Mouse (Mus musculus) embryonic facial prominence, embryonic 14.5 days (tissue): ENCODE measurements around the gene Rsph14. TPM values are rescaled to one million over a fixed set of nuclear protein-coding genes. Genes with fewer than 3 reads are reported as not detected.

ENCODE experiments used
- ATAC-seq: fragments of 200-750 bp; cut with Nextera tagmentation; 2 replicates; pipeline ENCODE4 v1.8.0; 2017; ENCODE audit warnings: low read depth, moderate number of reproducible peaks, moderate TSS enrichment
- DNase-seq: peaks from one replicate; pipeline ENCODE4 v3.0.0-alpha.2; 2015; ENCODE audit warnings: low spot score
- H3K27ac ChIP-seq: fragments of 300-500 bp; sonication (generic); replicated peaks from 2 replicates; pipeline ENCODE4 v1.5.1; 2014; ENCODE audit warnings: low read depth, mild to moderate bottlenecking, low read length, moderate library complexity
- H3K27me3 ChIP-seq: fragments of 300-500 bp; sonication (generic); replicated peaks from 2 replicates; pipeline ENCODE4 v1.6.1; 2014; ENCODE audit warnings: low read length; ENCODE audit not compliant: control insufficient read depth, insufficient read depth
- H3K36me3 ChIP-seq: fragments of 300-500 bp; sonication (generic); 2 replicates; pipeline ENCODE4 v1.6.1; 2014; ENCODE audit warnings: low read length, mixed read lengths; ENCODE audit not compliant: control insufficient read depth, insufficient read depth
- H3K4me1 ChIP-seq: fragments of 300-500 bp; sonication (generic); 2 replicates; pipeline ENCODE4 v1.6.1; 2014; ENCODE audit warnings: antibody characterized with exemption, low read length; ENCODE audit not compliant: control insufficient read depth, insufficient read depth
- H3K4me2 ChIP-seq: fragments of 300-500 bp; sonication (generic); 2 replicates; pipeline ENCODE4 v1.6.1; 2014; ENCODE audit warnings: low read depth, mild to moderate bottlenecking, low read length, moderate library complexity, mixed read lengths
- H3K4me3 ChIP-seq: fragments of 300-500 bp; sonication (generic); 2 replicates; pipeline ENCODE4 v1.5.1; 2014; ENCODE audit warnings: low read depth, mild to moderate bottlenecking, low read length
- H3K9ac ChIP-seq: fragments of 300-500 bp; sonication (generic); 2 replicates; pipeline ENCODE4 v1.6.1; 2014; ENCODE audit warnings: low read depth, mild to moderate bottlenecking, low read length, moderate library complexity, mixed read lengths
- H3K9me3 ChIP-seq: fragments of 300-500 bp; sonication (generic); 2 replicates; pipeline ENCODE4 v1.6.1; 2016; ENCODE audit warnings: low read length; ENCODE audit not compliant: control insufficient read depth
- WGBS: fragments of 180-500 bp; shearing (Covaris S2); extraction: QIAGEN DNeasy Blood & Tissue Kit; methylation state at CpG from one replicate; pipeline ENCODE4 v1.1.7; 2014; 5-methylcytosine and 5-hydroxymethylcytosine counted together
- polyA plus RNA-seq: library from polyadenylated mRNA; unstranded; fragments of >200 nt; fragmentation: Nextera tagmentation; extraction: Ambion mirVana; gene quantifications from 2 replicates; pipeline ENCODE4 v1.2.1, GENCODE M21; 2014

Rsph14 gene
- polyA plus RNA-seq, 1 experiment from 2014 or later = 2.4 TPM

DNA sequence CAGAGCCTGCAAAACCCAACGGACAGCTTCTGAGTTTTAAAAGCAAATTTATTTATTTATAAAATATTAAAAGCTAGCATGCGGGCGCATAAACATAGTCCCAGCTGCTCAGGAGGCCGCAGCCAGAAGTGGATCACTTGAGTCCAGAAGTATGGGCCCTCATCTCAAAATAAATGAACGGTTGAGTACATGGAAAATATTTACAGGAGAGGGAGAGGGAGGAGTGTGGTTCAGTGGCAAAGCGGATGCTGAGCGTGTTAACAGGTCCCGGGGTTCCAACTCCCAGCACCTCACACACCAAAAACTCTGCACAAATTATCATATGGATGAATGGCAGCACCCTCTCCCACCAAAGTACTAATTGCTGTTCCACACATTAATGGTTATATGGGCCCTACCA is 25.9 kb upstream of the Rsph14 start:
- WGBS = 83% methylated on average over 8 of the region's 8 CpGs
- no peak for DNase-seq

DNA sequence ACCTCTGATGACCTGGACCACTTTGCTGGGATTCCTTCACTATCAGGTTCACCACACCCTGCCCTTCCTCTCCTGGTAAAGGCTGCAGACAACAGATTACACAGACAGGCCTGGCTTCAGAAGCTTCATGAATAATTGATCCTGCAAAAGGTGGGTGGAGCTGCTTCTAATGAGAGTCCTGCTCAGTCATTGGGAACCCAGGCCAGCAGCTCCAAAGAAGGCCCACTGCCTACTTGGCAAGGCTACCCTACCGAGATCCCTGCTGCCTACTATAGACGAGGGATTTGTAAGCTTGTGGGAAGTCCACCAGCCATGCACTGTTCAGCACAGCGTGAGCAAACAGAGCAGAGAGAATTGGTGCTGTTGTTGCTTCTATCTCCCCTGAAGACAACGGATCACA is 23.9 kb upstream of the Rsph14 start:
- ATAC-seq = no peak
- no peak overlapping the region for H3K4me2 ChIP-seq
- WGBS = 17% methylated on average over 4 of the region's 4 CpGs
- H3K4me1 ChIP-seq = peaks cover 3% of the 10 kb centered on the region; the same call in 1 of the 2 replicates
- no peak for DNase-seq
- no peak overlapping the region for H3K27ac ChIP-seq
- H3K4me3 ChIP-seq = no peak overlapping the region
- no peaks in the 10 kb centered on the region for H3K27me3 ChIP-seq
- no peaks in the 10 kb centered on the region for H3K9me3 ChIP-seq
- no peaks in the 10 kb centered on the region for H3K36me3 ChIP-seq
- H3K9ac ChIP-seq = no peak overlapping the region

More for the DNA sequence above, 25.9 kb upstream of the Rsph14 start:
- Histone ChIP-seq H3K9ac (no peak overlapping the region), H3K4me3 (no peak overlapping the region), H3K4me1 (peaks cover 22% of the 10 kb centered on the region), H3K27me3 (no peaks in the 10 kb centered on the region), H3K36me3 (no peaks in the 10 kb centered on the region), H3K4me2 (no peak overlapping the region), H3K9me3 (no peaks in the 10 kb centered on the region), H3K27ac (no peak overlapping the region)
- ATAC-seq = no peak

DNA sequence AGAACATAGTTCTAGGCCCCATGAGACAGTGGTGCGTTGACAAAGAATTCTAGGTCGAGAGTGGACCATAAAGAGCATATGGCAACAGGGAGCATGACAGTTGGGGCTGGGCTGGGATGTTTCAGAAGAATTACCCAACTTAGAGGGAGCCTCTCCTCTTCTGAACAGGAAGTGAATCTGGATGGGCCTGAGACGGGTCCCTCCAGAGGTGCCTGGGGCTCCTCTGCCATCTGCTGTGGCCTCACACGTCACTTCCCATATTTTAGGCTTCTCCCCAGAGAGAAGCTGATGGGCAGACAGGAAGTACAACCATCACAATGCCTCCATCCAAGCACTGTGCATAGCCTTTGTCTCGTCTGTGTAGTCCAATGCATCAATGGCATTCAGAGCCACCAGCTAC is 23.3 kb upstream of the Rsph14 start:
- DNase-seq = no peak
- Histone ChIP-seq H3K4me1 (0 out of 2 replicates have a peak, but pooled peaks cover 3% of the 10 kb centered on the region), H3K4me2 (no peak overlapping the region), H3K27me3 (no peaks in the 10 kb centered on the region), H3K27ac (no peak overlapping the region), H3K36me3 (no peaks in the 10 kb centered on the region), H3K9ac (no peak overlapping the region), H3K4me3 (no peak overlapping the region), H3K9me3 (no peaks in the 10 kb centered on the region)
- no peak for ATAC-seq
- 50% methylated on average over 5 of the region's 5 CpGs for WGBS

DNA sequence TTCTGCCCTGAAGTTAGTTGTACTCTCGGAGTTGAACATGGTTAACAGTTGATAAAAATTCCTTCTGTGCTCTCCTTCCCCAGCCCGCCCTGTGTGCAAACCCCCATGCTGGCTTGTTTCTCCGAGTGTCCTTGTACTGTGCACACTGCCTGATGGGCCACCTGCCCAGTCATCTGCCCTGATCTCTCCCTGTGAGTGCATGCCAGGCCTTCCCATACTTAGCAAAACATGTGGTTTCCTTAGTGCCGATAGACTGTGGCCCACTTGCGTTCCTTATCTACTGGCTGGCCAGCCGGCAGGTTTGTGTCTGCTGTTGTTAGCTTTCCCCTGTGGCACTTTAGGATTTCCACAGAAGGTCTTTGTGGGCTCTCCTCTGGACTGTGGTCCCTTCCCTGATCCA is 21.7 kb upstream of the Rsph14 start:
- Histone ChIP-seq H3K36me3 (no peaks in the 10 kb centered on the region), H3K27ac (no peak overlapping the region), H3K9me3 (no peaks in the 10 kb centered on the region), H3K4me3 (no peak overlapping the region), H3K27me3 (no peaks in the 10 kb centered on the region), H3K9ac (no peak overlapping the region), H3K4me1 (no peaks in the 10 kb centered on the region), H3K4me2 (no peak overlapping the region)
- DNase-seq (no peak), ATAC-seq (no peak)
- WGBS = 46% methylated on average over 6 of the region's 6 CpGs

DNA sequence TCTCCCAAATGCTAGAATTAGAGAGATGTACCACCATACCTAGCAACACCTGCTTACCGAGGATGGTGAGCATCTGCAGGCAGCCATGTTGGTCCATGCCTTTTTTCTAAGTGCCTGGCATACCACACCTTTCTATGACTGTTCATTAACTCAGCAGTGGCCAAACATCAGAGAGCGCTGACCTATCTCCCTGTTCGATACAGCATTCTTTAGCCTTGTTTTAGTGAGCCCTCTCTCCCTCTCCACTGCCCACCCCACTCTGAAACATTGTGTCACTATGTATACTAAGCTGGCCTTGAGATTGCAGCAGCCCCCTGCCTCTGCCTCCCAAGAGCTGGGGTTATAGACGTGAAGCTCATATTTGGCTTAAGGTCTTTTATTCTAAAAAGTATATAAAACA is 21.3 kb upstream of the Rsph14 start:
- H3K4me3 ChIP-seq = no peak overlapping the region
- 82% methylated on average over 4 of the region's 4 CpGs for WGBS
- H3K4me2 ChIP-seq = no peak overlapping the region

DNA sequence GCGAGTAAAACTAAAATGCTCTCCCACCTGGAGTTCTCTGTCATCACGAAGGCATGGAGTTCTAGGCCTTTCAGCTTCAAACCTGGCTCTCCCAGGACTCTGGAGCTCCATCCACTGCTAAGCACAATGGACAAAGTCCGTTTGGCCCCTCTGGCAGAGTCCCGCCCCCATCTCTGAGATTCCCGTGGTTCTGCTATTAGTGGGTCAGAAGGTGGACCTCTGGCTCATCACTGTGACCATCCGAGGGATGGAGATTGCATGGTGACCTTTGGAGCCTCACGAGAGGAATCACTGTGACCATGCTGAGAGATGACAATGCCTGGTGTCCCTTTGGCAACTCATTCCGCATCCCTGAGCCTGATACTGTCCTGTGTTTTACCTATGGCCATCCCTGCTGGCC is 20.5 kb upstream of the Rsph14 start:
- Histone ChIP-seq H3K36me3 (no peaks in the 10 kb centered on the region), H3K9ac (no peak overlapping the region), H3K27ac (no peak overlapping the region), H3K4me3 (no peak overlapping the region), H3K4me1 (no peaks in the 10 kb centered on the region), H3K9me3 (no peaks in the 10 kb centered on the region), H3K4me2 (no peak overlapping the region), H3K27me3 (no peaks in the 10 kb centered on the region)
- no peak for DNase-seq
- no peak for ATAC-seq
- 76% methylated on average over 8 of the region's 8 CpGs for WGBS

More for the DNA sequence above, 21.3 kb upstream of the Rsph14 start:
- Histone ChIP-seq H3K9me3 (no peaks in the 10 kb centered on the region), H3K4me1 (no peaks in the 10 kb centered on the region), H3K36me3 (no peaks in the 10 kb centered on the region), H3K27me3 (no peaks in the 10 kb centered on the region), H3K9ac (no peak overlapping the region), H3K27ac (no peak overlapping the region)
- ATAC-seq = no peak
- DNase-seq = no peak

DNA sequence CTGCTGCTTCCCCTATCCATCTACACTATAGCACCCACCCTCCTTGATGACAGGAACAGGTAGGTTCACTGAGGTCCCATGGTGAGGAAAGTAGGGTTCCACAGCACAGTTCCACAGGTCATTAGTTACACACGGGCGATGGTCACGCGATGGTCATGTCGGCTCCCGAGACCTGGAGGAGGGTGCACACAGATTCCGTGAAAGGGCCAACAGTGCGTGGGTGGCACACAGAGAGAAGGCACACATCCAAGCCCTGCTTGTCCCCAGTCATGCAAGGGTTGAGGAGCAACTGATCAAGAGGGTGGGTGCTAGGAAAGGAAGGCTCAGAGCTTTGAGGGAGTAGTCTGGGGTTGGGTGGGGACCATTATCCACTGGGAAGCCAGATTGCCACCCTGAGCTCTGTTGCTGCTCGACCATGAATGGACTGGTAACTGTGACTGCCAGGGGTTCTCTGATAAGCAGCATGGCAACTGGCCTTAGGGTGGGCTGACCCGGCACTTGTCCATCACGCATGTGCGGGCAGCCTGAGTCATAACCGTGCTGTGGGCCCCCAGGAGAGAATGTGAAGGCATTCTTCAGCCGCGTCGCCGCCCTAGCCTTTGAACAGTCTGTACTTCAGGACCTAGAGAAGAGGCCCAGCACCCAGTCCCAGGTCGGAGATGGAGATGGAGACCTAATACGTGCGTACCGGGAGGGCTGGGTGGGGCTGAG is 19.1 kb upstream of the Rsph14 start:
- Histone ChIP-seq H3K9me3 (no peaks in the 10 kb centered on the region), H3K9ac (no peak overlapping the region), H3K36me3 (no peaks in the 10 kb centered on the region), H3K27ac (no peak overlapping the region), H3K4me3 (no peak overlapping the region), H3K4me2 (no peak overlapping the region), H3K4me1 (no peaks in the 10 kb centered on the region), H3K27me3 (no peaks in the 10 kb centered on the region)
- WGBS = 92% methylated on average over 21 of the region's 21 CpGs
- ATAC-seq (no peak), DNase-seq (no peak)

DNA sequence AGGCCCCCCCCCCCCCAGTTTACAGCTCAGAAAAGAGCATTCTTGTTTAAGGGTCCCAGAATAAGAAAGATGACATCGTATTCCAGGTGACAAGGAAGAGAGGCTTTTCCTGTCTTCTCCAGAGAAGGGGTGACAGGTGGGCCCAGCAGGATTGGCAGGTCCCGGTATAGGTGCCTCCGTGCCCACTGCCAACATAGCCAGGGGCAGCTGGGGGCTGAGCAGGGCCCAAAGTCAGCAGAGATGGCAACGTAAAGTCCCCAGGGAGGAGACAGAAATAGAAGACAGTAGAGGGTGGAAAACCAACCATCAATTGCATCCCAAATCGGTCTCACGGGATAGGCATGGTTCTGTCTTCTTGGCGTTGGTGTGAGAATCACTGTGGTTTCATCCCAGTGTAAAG is 16.3 kb upstream of the Rsph14 start:
- H3K4me1 ChIP-seq = no peaks in the 10 kb centered on the region
- H3K4me3 ChIP-seq = no peak overlapping the region
- no peaks in the 10 kb centered on the region for H3K9me3 ChIP-seq
- no peaks in the 10 kb centered on the region for H3K36me3 ChIP-seq
- H3K27ac ChIP-seq = no peak overlapping the region
- 82% methylated on average over 7 of the region's 7 CpGs for WGBS
- no peaks in the 10 kb centered on the region for H3K27me3 ChIP-seq
- no peak overlapping the region for H3K9ac ChIP-seq
- ATAC-seq (no peak), DNase-seq (no peak)
- H3K4me2 ChIP-seq = no peak overlapping the region

DNA sequence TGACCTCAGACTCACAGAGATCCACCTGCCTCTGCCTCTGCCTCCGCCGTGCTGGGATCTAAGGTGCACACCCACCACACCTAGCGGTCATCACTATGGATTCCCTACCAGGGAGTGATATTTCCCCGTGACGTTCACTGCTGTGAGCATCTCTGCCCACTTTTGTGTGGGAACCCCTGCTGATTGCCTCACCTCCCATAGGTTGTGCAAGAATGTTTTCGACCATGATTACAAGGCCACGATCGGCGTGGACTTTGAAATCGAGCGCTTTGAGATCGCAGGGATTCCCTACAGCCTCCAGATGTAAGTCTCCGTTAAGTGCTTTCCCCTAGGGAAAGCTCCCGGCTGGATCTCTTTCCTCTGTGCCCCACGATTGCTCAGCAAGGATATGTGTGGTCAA is 13.4 kb upstream of the Rsph14 start:
- no peak for ATAC-seq
- Histone ChIP-seq H3K27ac (no peak overlapping the region), H3K9me3 (no peaks in the 10 kb centered on the region), H3K4me3 (no peak overlapping the region), H3K27me3 (no peaks in the 10 kb centered on the region), H3K9ac (no peak overlapping the region), H3K4me1 (no peaks in the 10 kb centered on the region), H3K4me2 (no peak overlapping the region), H3K36me3 (no peaks in the 10 kb centered on the region)
- no peak for DNase-seq
- 88% methylated on average over 15 of the region's 15 CpGs for WGBS
